Mouse (Mus musculus) liver, embryonic 15.5 days (tissue): ENCODE results near the gene Slc23a4. TPM values are rescaled to one million over a fixed set of nuclear protein-coding genes. Genes with fewer than 3 reads are reported as not detected.

Experiments
- ATAC-seq: fragments of 200-750 bp; cut with Nextera tagmentation; 2 replicates; pipeline ENCODE4 v1.8.0; 2017; ENCODE audit warnings: moderate number of reproducible peaks, mild to moderate bottlenecking, moderate library complexity; ENCODE audit not compliant: insufficient read depth
- H3K27ac ChIP-seq: fragments of 300-500 bp; sonication (generic); replicated peaks from 2 replicates; pipeline ENCODE4 v1.5.1; 2015; ENCODE audit warnings: mild to moderate bottlenecking, inconsistent platforms
- H3K27me3 ChIP-seq: fragments of 300-500 bp; sonication (generic); 2 replicates; pipeline ENCODE4 v1.6.1; 2015; ENCODE audit warnings: mild to moderate bottlenecking, inconsistent platforms
- H3K36me3 ChIP-seq: fragments of 300-500 bp; sonication (generic); replicated peaks from 2 replicates; pipeline ENCODE4 v1.6.1; 2015; ENCODE audit warnings: moderate library complexity, mild to moderate bottlenecking, inconsistent platforms
- H3K4me1 ChIP-seq: fragments of 300-500 bp; sonication (generic); replicated peaks from 2 replicates; pipeline ENCODE4 v1.6.1; 2015; ENCODE audit warnings: inconsistent platforms
- H3K4me2 ChIP-seq: fragments of 300-500 bp; sonication (generic); 2 replicates; pipeline ENCODE4 v1.6.1; 2015; ENCODE audit warnings: moderate library complexity, mild to moderate bottlenecking, inconsistent platforms
- H3K4me3 ChIP-seq: fragments of 300-500 bp; sonication (generic); replicated peaks from 2 replicates; pipeline ENCODE4 v1.5.1; 2015; ENCODE audit warnings: mild to moderate bottlenecking, inconsistent platforms
- H3K9ac ChIP-seq: fragments of 300-500 bp; sonication (generic); 2 replicates; pipeline ENCODE4 v1.6.1; 2015; ENCODE audit warnings: moderate library complexity, mild to moderate bottlenecking, inconsistent platforms
- H3K9me3 ChIP-seq: fragments of 300-500 bp; sonication (generic); replicated peaks from 2 replicates; pipeline ENCODE4 v1.6.1; 2016; ENCODE audit warnings: inconsistent platforms
- WGBS: fragments of 180-500 bp; shearing (Covaris S2); methylation state at CpG from one replicate; pipeline ENCODE4 v1.1.7; 2015; ENCODE audit warnings: mixed read lengths; ENCODE audit not compliant: insufficient replicate concordance; 5-methylcytosine and 5-hydroxymethylcytosine counted together
- polyA plus RNA-seq: library from polyadenylated mRNA; unstranded; fragments of >200 nt; fragmentation: Nextera tagmentation; extraction: Ambion mirVana; gene quantifications from 2 replicates; pipeline ENCODE4 v1.2.1, GENCODE M21; 2015

The Slc23a4 gene
- polyA plus RNA-seq, 1 experiment from 2014 or later: 0.17 TPM

DNA sequence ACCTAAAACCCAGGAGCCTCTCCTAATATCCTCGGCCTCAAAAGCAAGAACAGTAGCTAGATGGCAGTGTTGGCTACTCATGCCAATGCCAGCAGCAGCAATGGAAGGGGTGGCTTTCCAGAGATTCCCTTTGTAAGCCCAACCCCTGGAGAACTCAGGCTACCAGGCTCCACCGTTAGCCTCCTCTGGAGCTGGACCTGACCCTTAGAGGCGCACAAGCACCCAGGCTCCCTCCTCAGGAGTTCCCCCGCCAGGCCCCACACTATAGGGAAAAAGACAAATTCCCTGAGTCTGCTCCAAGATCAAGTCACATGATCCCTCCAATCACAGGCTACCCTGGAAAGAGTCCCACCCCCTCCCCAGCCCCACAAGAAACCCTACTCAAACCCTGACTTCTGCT is 10.9 kb upstream of the Slc23a4 start:
- H3K27me3 ChIP-seq: 0 out of 2 replicates have a peak, but pooled peaks cover 5% of the 10 kb centered on the region
- no peaks in the 10 kb centered on the region for H3K9me3 ChIP-seq
- H3K4me2 ChIP-seq: no peak overlapping the region
- peaks cover 9% of the 10 kb centered on the region for H3K4me1 ChIP-seq
- H3K9ac ChIP-seq: no peak overlapping the region
- no peak for ATAC-seq
- no peak overlapping the region for H3K4me3 ChIP-seq
- no peak overlapping the region for H3K27ac ChIP-seq
- no peaks in the 10 kb centered on the region for H3K36me3 ChIP-seq
- WGBS: 33% methylated on average over 4 of the region's 4 CpGs

DNA sequence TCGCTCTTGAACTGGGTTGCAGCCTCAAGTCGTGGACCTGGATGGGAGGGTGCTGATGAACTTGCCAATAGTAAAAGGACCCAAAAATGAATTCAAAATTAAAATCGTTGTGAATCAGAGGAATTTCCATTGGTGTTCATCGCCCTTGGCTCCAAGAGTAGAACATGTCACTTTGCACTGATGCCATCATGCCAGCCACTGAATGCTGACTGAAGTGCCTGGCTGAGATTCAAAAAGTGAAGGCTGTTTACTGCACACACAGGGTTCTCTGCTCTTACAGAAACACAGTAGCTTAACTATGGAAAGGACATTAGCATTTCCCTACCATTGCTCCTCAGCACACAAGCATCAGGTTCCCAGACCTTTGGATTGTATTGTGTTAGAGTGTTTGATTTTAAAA is 8.3 kb upstream of the Slc23a4 start:
- WGBS: 52% methylated on average over 4 of the region's 4 CpGs
- Histone ChIP-seq H3K9ac (no peak overlapping the region), H3K27me3 (peaks cover 5% of the 10 kb centered on the region; the same call in 1 of the 2 replicates), H3K4me1 (peaks cover 9% of the 10 kb centered on the region), H3K4me3 (no peak overlapping the region), H3K27ac (no peak overlapping the region), H3K4me2 (no peak overlapping the region), H3K36me3 (no peaks in the 10 kb centered on the region), H3K9me3 (no peaks in the 10 kb centered on the region)
- ATAC-seq: no peak

DNA sequence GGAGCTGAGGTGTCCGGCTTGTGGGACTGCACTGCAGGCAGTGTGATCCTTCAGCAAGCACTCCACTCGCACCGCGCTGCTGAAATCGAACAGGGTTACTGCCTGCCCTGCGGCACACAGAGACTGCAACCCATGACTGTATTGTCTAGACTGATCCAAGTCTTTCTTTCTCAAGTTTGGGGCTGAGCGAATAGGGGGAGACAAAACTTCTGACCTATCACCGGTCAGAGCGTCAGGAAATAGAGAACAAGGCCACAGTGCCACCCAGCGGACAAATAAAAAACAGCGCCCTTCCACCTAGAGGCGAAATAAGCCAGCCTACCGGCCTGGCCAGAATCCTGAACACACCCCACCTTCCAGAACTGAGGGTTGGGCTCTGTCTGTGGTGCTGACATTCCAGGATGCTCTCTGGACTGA is 7.1 kb upstream of the Slc23a4 start:
- Histone ChIP-seq H3K4me1 (peaks cover 9% of the 10 kb centered on the region), H3K27ac (no peak overlapping the region), H3K4me3 (peak overlapping the region; percentile 32), H3K27me3 (peaks cover 5% of the 10 kb centered on the region; the same call in 1 of the 2 replicates), H3K36me3 (no peaks in the 10 kb centered on the region), H3K9ac (no peak overlapping the region), H3K9me3 (no peaks in the 10 kb centered on the region), H3K4me2 (peak overlapping the region; percentile 64)
- WGBS: 3% methylated on average over 13 of the region's 13 CpGs
- ATAC-seq: peak; percentile 43; the same call in 1 of the 2 replicates

DNA sequence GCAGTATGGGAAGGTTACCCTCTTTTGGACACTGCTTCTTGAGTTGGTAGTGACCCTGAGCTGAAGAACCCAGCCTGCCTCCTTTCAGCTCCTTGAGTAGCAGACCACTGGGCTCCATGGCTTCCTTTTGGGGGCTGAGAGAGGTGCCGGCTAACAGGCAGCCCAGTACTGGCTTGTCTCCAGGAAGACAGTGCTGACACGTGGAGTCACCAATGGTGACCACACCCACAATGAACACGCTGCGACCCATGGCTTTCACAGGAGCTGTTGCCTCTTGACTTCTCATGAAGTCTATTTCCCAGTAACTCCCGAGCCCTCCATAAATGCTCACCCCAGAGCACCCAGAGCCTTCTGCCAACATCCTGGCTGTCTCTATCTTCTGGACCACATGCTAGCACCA is 6.5 kb upstream of the Slc23a4 start:
- Histone ChIP-seq H3K9ac (no peak overlapping the region), H3K4me2 (peak overlapping the region; percentile 64), H3K27ac (no peak overlapping the region), H3K4me3 (peak overlapping the region; percentile 32; the same call in 1 of the 2 replicates), H3K36me3 (no peaks in the 10 kb centered on the region), H3K27me3 (peaks cover 5% of the 10 kb centered on the region; the same call in 1 of the 2 replicates), H3K4me1 (peaks cover 9% of the 10 kb centered on the region), H3K9me3 (no peaks in the 10 kb centered on the region)
- no peak for ATAC-seq
- 27% methylated on average over 5 of the region's 5 CpGs for WGBS

DNA sequence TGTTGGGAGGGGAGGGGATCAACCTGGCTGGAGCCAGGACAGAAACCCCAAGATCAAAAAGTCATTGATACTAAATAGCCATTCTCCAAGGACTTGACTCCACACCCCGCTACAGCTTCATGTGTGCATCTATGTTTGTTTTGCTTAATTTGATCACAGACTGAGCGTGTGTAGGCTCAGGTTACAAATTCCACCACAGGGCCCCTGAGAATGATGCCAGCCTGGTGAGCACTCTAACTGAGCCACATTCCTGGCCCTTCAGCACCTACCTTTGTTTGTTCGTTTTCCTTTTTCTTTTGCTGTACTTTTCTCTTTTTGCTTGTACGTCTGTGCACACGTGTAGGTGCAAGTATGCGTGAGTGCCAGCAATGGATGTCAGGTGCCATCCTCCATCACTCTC is 1.1 kb upstream of the Slc23a4 start:
- Histone ChIP-seq H3K4me2 (no peak overlapping the region), H3K36me3 (no peaks in the 10 kb centered on the region), H3K9me3 (no peaks in the 10 kb centered on the region), H3K4me1 (peaks cover 9% of the 10 kb centered on the region), H3K27ac (no peak overlapping the region), H3K4me3 (no peak overlapping the region), H3K9ac (no peak overlapping the region), H3K27me3 (no peaks in the 10 kb centered on the region; the same call in 1 of the 2 replicates)
- WGBS: 72% methylated on average over 6 of the region's 6 CpGs
- no peak for ATAC-seq

DNA sequence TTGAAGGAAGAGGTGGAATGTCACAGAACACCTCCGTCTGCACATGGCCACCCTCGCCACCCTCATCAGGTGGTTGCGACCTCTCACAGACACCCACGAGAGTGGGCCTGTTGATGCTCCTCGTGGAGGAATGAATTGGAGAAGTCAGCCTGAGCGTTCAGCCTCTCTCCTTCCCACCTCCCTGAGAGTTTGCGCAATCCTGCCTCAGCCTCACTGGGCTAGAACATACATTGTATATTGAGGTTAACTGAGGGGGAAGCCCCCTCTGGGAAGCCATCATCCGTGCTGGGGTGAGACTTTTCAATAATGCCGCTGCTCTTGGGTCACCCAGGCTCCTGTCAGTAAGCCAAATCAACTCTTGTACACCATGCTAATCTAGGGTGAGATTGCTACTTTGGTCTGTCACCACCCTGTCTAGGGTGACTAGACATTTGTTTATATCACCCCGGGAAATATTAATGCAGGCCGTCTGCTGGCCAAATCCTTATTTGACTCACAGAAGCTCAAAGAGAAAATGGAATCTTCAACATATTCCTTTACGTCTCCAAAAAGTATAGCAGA is 1.0 kb downstream of the Slc23a4 start:
- Histone ChIP-seq H3K27ac (no peak overlapping the region), H3K9ac (no peak overlapping the region), H3K4me2 (no peak overlapping the region), H3K4me3 (no peak overlapping the region), H3K36me3 (no peaks in the 10 kb centered on the region), H3K4me1 (peaks cover 9% of the 10 kb centered on the region), H3K27me3 (no peaks in the 10 kb centered on the region; the same call in 1 of the 2 replicates), H3K9me3 (no peaks in the 10 kb centered on the region)
- 50% methylated on average over 12 of the region's 12 CpGs for WGBS
- no peak for ATAC-seq

DNA sequence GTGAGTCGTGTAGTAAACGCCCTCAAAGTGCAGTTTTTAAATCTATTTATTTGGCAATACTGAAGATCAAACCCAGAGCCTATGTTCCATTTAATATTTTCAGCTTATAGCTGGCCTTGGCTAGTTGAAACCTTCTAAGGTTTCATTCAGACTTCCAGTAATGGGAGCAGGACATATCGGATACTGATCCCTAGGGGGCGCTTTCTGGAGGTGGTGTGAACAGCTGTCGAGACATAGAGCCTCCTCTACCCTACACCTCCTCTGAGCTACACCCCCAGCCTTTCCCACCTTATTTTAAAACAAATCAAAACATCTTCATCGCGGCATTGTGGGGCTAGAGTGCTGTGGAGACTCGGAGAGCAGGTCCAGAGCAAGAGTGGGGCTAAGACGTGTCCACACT is 7.5 kb downstream of the Slc23a4 start:
- H3K4me3 ChIP-seq: no peak overlapping the region
- no peak for ATAC-seq
- H3K9ac ChIP-seq: no peak overlapping the region
- no peaks in the 10 kb centered on the region for H3K27me3 ChIP-seq
- H3K4me1 ChIP-seq: no peaks in the 10 kb centered on the region
- H3K36me3 ChIP-seq: no peaks in the 10 kb centered on the region
- no peak overlapping the region for H3K27ac ChIP-seq
- no peak overlapping the region for H3K4me2 ChIP-seq
- WGBS: 41% methylated on average over 9 of the region's 9 CpGs
- no peaks in the 10 kb centered on the region for H3K9me3 ChIP-seq

DNA sequence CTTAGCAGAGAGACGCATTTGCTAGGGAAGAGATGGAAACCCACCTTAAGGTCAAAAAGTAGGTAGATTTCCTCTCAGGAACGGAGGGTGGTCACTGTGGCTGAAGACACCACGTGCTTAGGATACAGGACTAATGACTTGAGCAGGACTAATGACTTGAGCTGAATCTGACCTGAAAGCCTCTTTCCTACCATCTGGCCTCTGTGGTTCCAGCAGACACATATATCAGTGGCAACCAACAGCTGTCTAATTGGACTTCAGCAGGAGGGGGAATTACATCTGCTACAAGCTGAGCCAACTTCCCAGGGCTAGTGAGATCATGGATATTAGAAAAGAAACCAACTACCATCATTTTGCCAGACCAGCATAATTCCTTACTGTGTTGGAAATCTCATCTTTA is 8.9 kb downstream of the Slc23a4 start:
- no peaks in the 10 kb centered on the region for H3K36me3 ChIP-seq
- H3K27me3 ChIP-seq: no peaks in the 10 kb centered on the region
- ATAC-seq: no peak
- 61% methylated on average over 3 of the region's 3 CpGs for WGBS
- no peaks in the 10 kb centered on the region for H3K9me3 ChIP-seq
- H3K4me2 ChIP-seq: no peak overlapping the region
- H3K9ac ChIP-seq: no peak overlapping the region
- no peak overlapping the region for H3K4me3 ChIP-seq
- no peaks in the 10 kb centered on the region for H3K4me1 ChIP-seq
- no peak overlapping the region for H3K27ac ChIP-seq

DNA sequence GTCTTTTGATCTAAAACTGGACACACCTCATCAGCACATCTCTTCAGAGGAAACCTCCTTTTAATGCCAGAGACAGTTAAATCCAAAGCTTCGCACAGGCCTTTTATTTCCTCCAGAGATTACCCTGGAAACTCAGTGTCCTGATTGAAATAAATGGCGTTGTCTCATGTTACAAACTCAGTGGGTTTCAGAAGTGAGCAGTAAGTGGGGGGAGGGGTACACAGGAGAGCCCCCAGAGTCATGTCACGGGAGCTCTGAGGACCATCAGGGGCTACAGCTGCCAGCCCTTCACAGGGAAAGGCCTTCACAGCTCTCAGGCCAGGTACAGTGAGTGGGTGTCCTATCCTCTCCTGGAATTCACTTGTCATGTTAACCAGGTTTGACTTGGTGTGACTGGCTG is 17.0 kb downstream of the Slc23a4 start:
- no peak overlapping the region for H3K4me3 ChIP-seq
- no peak overlapping the region for H3K4me2 ChIP-seq
- no peaks in the 10 kb centered on the region for H3K36me3 ChIP-seq
- WGBS: 56% methylated on average over 3 of the region's 3 CpGs
- H3K27ac ChIP-seq: no peak overlapping the region
- no peaks in the 10 kb centered on the region for H3K4me1 ChIP-seq
- no peak overlapping the region for H3K9ac ChIP-seq
- H3K27me3 ChIP-seq: no peaks in the 10 kb centered on the region
- ATAC-seq: no peak
- H3K9me3 ChIP-seq: no peaks in the 10 kb centered on the region

DNA sequence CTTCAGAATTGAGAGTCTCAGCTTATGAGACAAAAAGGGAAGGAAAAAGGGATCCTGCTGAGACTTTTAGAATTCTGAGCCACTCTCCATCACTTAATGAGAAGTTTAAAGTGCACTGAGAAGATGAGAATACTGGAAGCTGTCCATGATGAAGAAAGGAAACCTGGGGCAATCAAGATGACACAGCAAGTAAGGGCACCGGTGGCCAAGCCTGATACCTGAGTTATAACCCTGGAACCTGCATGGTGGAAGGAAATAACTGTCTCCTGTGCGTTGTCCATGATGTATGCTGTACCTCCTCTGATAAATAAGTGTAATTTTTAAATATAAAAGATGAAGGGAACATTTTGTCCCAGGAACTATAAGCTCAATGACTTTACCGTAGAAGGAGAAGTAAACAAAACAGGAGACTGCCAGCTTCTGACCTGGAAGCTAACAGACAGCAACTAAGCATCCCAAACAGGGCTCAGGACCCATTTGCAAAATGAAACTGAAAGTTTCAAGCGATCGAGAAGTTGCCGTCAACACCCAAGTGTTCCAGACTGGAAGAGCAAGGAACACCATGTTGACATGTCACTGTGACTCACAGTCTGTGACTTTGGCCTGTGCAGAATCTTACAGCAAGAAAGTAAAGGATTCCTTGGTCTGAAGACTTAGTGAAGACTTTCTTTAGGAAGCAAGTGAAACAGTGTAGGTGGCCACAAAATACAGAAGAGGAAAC is 22.2 kb downstream of the Slc23a4 start:
- H3K9me3 ChIP-seq: no peaks in the 10 kb centered on the region
- H3K4me1 ChIP-seq: no peaks in the 10 kb centered on the region

DNA sequence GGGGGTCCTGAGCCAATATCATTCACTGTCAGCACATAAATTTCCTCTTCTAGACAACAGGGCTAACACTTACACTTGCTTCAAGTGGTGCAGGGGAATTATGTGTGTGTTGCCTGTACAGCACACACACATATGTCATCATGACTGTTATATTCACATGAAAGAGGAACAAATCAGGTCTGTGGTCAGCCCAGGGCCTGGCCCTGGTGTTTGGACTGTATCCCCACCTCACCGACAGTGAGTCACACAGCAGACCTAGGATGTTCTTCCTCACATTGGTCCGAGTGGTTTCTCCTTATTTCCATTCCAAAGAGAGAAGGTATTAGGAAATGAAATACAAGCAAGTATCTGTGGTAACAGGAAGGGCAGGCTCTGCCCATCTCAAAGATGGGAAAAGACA is 23.7 kb downstream of the Slc23a4 start:
- no peak overlapping the region for H3K27ac ChIP-seq
- 29% methylated on average over 2 of the region's 2 CpGs for WGBS
- H3K36me3 ChIP-seq: no peaks in the 10 kb centered on the region
- H3K4me3 ChIP-seq: no peak overlapping the region
- no peak overlapping the region for H3K9ac ChIP-seq
- no peak for ATAC-seq
- no peaks in the 10 kb centered on the region for H3K9me3 ChIP-seq
- no peaks in the 10 kb centered on the region for H3K27me3 ChIP-seq
- no peak overlapping the region for H3K4me2 ChIP-seq
- H3K4me1 ChIP-seq: no peaks in the 10 kb centered on the region

More for the DNA sequence above, 22.2 kb downstream of the Slc23a4 start:
- 51% methylated on average over 6 of the region's 6 CpGs for WGBS
- Histone ChIP-seq H3K36me3 (no peaks in the 10 kb centered on the region), H3K27ac (no peak overlapping the region), H3K4me3 (no peak overlapping the region), H3K9ac (no peak overlapping the region), H3K4me2 (no peak overlapping the region), H3K27me3 (no peaks in the 10 kb centered on the region)
- ATAC-seq: no peak
